Mouse (Mus musculus) v-Abl transformed pro-B cells (cell line): Measurements from ENCODE around the gene Agxt.

Source experiments
- in situ Hi-C, 2 experiments: fragments of 400-800 bp; cut with MboI; formaldehyde crosslinking; loops; one replicate each; pipeline ENCODE4 v1.15.1; 2025; ENCODE audit not compliant: unreplicated experiment in 2 of 2

The Agxt gene

GRCm38 (mm10) chr1:93144176-93144575 is 9.1 kb downstream of the Agxt start:
- in situ Hi-C loops, result no loop called here

- in situ Hi-C loops, result no loop called here
Observed at GRCm38 (mm10) chr1:93150907-93151661, 16.0 kb downstream of the Agxt start.

GRCm38 (mm10) chr1:93157566-93157965 is 22.5 kb downstream of the Agxt start:
- in situ Hi-C loops, result no loop called here

- in situ Hi-C loops, result no loop called here
Observed at GRCm38 (mm10) chr1:93158916-93159315, 23.9 kb downstream of the Agxt start.

GRCm38 (mm10) chr1:93159566-93160500 is 24.8 kb downstream of the Agxt start:
- in situ Hi-C loops, result no loop called here

GRCm38 (mm10) chr1:93160501-93161133 is 25.6 kb downstream of the Agxt start, which contains the start of gene 2310007B03Rik:
Gene 2310007B03Rik, minus strand, starts transcription at chr1:93160948.
- in situ Hi-C loops, result no loop called here

- in situ Hi-C loops, result no loop called here
Observed at GRCm38 (mm10) chr1:93161350-93161749, 26.3 kb downstream of the Agxt start.

- in situ Hi-C loops, result no loop called here
Observed at GRCm38 (mm10) chr1:93161921-93162320, 26.9 kb downstream of the Agxt start.

GRCm38 (mm10) chr1:93162588-93162987 is 27.5 kb downstream of the Agxt start:
- in situ Hi-C loops, result no loop called here

GRCm38 (mm10) chr1:93165447-93165846 is 30.4 kb downstream of the Agxt start:
- in situ Hi-C loops, result no loop called here

GRCm38 (mm10) chr1:93166346-93167079 is 31.5 kb downstream of the Agxt start:
- in situ Hi-C loops, result no loop called here

GRCm38 (mm10) chr1:93168295-93168775 is 33.3 kb downstream of the Agxt start, which contains the start of gene Crocc2:
Gene Crocc2, plus strand, starts transcription at chr1:93168725.
- in situ Hi-C loops, result no loop called here

- in situ Hi-C loops, result loop anchor here (5.0 to 10.0 kb wide), 4 partner anchors 171 to 551 kb away; partner anchors contain the start of genes Pask (in 1 of the 2) and Ppp1r7 (in 1 of the 2)
Observed at GRCm38 (mm10) chr1:93173665-93174064, 38.6 kb downstream of the Agxt start.

- in situ Hi-C loops, result loop anchor here (5.0 to 10.0 kb wide), 4 partner anchors 170 to 550 kb away; partner anchors contain the start of genes Pask (in 1 of the 2) and Ppp1r7 (in 1 of the 2)
Observed at GRCm38 (mm10) chr1:93174399-93174798, 39.4 kb downstream of the Agxt start.

- in situ Hi-C loops, result loop anchor here (5.0 to 10.0 kb wide), 4 partner anchors 169 to 549 kb away; partner anchors contain the start of genes Pask (in 1 of the 2) and Ppp1r7 (in 1 of the 2)
Observed at GRCm38 (mm10) chr1:93175849-93176248, 40.8 kb downstream of the Agxt start.

- in situ Hi-C loops, result loop anchor here (5.0 to 10.0 kb wide), 4 partner anchors 168 to 548 kb away; partner anchors contain the start of genes Pask (in 1 of the 2) and Ppp1r7 (in 1 of the 2)
Observed at GRCm38 (mm10) chr1:93176525-93177332, 41.7 kb downstream of the Agxt start.

- in situ Hi-C loops, result no loop called here
Observed at GRCm38 (mm10) chr1:93182281-93182680, 47.2 kb downstream of the Agxt start.

GRCm38 (mm10) chr1:93184071-93184828 is 49.2 kb downstream of the Agxt start:
- in situ Hi-C loops, result no loop called here
